14 mouse cellular contexts compared by ENCODE assay signal in the genomic region with DNA sequence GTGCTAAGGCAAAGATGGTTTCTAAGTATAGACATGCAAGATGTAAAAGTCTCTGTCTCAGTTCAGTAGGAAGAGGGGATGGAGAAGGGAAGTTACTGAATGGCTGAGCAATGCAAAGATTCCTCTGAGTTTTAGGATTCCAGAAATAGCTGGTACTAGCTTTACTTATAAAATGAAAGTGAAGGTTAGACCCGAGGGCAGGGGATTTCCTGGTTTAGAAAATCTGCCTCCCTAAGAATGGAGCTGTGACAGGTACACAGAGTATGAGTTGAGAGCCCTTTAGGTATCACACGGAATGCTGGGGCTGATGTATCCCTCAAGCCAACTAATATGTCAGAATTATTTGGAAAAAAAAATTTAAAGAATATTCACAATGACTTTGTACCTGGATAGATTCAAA.
"Had no signal": no experiment of that assay in that cellular context is flagged by ENCODE, and none has a peak within 500 bp of the region (broad histone marks: within the 10 kb centered on the region; RNA-seq: fewer than 3 reads in every experiment).

No protein-coding gene starts in this region.

- ATAC-seq: midbrain, embryonic 16.5 days had no signal

- H3K9ac ChIP-seq: kidney, embryonic 15.5 days; limb, embryonic 13.5 days; liver, embryonic 14.5 days; midbrain, embryonic 12.5 days had no signal

- H3K9me3 ChIP-seq: kidney, embryonic 15.5 days; limb, embryonic 13.5 days; midbrain, embryonic 12.5 days had no signal

- H3K27ac ChIP-seq: kidney, embryonic 15.5 days; limb, embryonic 13.5 days; liver, embryonic 14.5 days; midbrain, embryonic 12.5 days; stomach, postnatal 0 days had no signal

- DNase-seq: kidney, adult 2 months; kidney, postnatal 14 days; left cerebral cortex, postnatal 4 days; lung, adult 18-20 months; right cerebral cortex, adult 18-20 months; right cerebral cortex, postnatal 25 days; thymus, adult 18-20 months; thymus, postnatal 14 days had no signal

- H3K36me3 ChIP-seq: kidney, embryonic 15.5 days; limb, embryonic 13.5 days; midbrain, embryonic 12.5 days had no signal

- H3K4me3 ChIP-seq: kidney, embryonic 15.5 days; limb, embryonic 13.5 days; midbrain, embryonic 12.5 days had no signal

- H3K27me3 ChIP-seq: kidney, embryonic 15.5 days; limb, embryonic 13.5 days; midbrain, embryonic 12.5 days had no signal

- H3K4me2 ChIP-seq: kidney, embryonic 15.5 days; limb, embryonic 13.5 days; midbrain, embryonic 12.5 days had no signal
